Mouse (Mus musculus): ENCODE data around the gene Pirb.
"Not testable (repeated sequence)": the region's sequence is repeated elsewhere in the genome, so short reads cannot be mapped to it uniquely, and the experiment has no call there.

The Pirb gene

GRCm38 (mm10) chr7:3720268-3720667 is at the start of gene Pirb:
Gene Pirb (minus strand): TSS chr7:3720391.
- DNase-seq: not testable (repeated sequence)

GRCm38 (mm10) chr7:3732675-3733074 is 12.5 kb upstream of the Pirb start:
- DNase-seq: not testable (repeated sequence)

- DNase-seq: not testable (repeated sequence)
These were observed 5.3 kb upstream of the Pirb start for GRCm38 (mm10) chr7:3725459-3725858.

GRCm38 (mm10) chr7:3715249-3715648 is 4.9 kb downstream of the Pirb start:
- no peak for DNase-seq

- DNase-seq: no peak
These were observed 7.8 kb downstream of the Pirb start for GRCm38 (mm10) chr7:3712264-3712942.

- no peak for DNase-seq
These were observed 11.2 kb downstream of the Pirb start for GRCm38 (mm10) chr7:3709000-3709399.

GRCm38 (mm10) chr7:3708447-3708980 is 11.7 kb downstream of the Pirb start:
- DNase-seq: not testable (repeated sequence)

GRCm38 (mm10) chr7:3707568-3708413 is 12.4 kb downstream of the Pirb start:
- no peak for DNase-seq

GRCm38 (mm10) chr7:3707027-3707426 is 13.2 kb downstream of the Pirb start:
- no peak for DNase-seq

GRCm38 (mm10) chr7:3706343-3706934 is 13.8 kb downstream of the Pirb start:
- no peak for DNase-seq

- DNase-seq: no peak
These were observed 14.3 kb downstream of the Pirb start for GRCm38 (mm10) chr7:3705911-3706310.

- not testable (repeated sequence) for DNase-seq
These were observed 14.7 kb downstream of the Pirb start for GRCm38 (mm10) chr7:3705461-3705860.

GRCm38 (mm10) chr7:3704475-3704874 is 15.7 kb downstream of the Pirb start:
- DNase-seq: no peak

- DNase-seq: peak; percentile 99
These were observed 16.2 kb downstream of the Pirb start, which contains the start of gene Rps9 for GRCm38 (mm10) chr7:3703879-3704441. Gene Rps9 (plus strand): TSS chr7:3703993.

GRCm38 (mm10) chr7:3703148-3703878 is 16.9 kb downstream of the Pirb start:
- no peak for DNase-seq

- no peak for DNase-seq
These were observed 21.7 kb downstream of the Pirb start for GRCm38 (mm10) chr7:3698471-3698870.

GRCm38 (mm10) chr7:3694949-3695305 is 25.3 kb downstream of the Pirb start:
- DNase-seq: not testable (repeated sequence)

GRCm38 (mm10) chr7:3694076-3694948 is 25.9 kb downstream of the Pirb start:
- DNase-seq: peak; percentile 90

- DNase-seq: no peak
These were observed 26.4 kb downstream of the Pirb start for GRCm38 (mm10) chr7:3693809-3694075.

- peak; percentile 98 for DNase-seq
These were observed 27.0 kb downstream of the Pirb start, which contains the start of gene Mboat7 for GRCm38 (mm10) chr7:3692987-3693808. Gene Mboat7 (minus strand): TSS chr7:3693523.
